ENCODE assay signal across 9 mouse cellular contexts in genomic region chr2:28751186-28751585, GRCm38 (mm10). TPM values are rescaled to one million over a fixed set of nuclear protein-coding genes. Genes with fewer than 3 reads are reported as not detected.
DNase-seq lines count a peak whose midpoint lies in the region; ATAC-seq and TF ChIP-seq lines count a peak whose summit lies in the region.
"Had no signal": no experiment of that assay in that cellular context is flagged by ENCODE, and none has a peak within 500 bp of the region (broad histone marks: within the 10 kb centered on the region; RNA-seq: fewer than 3 reads in every experiment).

No protein-coding gene starts in this region.

- TF ChIP-seq CTCF in kidney, postnatal 0 days (IDR thresholded peaks at IDR 0.05; ENCODE audit: low read depth): no peak
- no peak for TF ChIP-seq CTCF in intestine, postnatal 0 days (IDR thresholded peaks at IDR 0.05; ENCODE audit: low read depth)

- DNase-seq in kidney, postnatal 0 days (ENCODE audit: low spot score): peak; percentile 19
- no peak for DNase-seq in kidney, postnatal 14 days
- DNase-seq in embryonic facial prominence, embryonic 11.5 days (ENCODE audit: low spot score): peak; percentile 58
- no peak for DNase-seq in cerebellum, postnatal 36 days
- DNase-seq in frontal cortex, postnatal 14 days (ENCODE audit: low spot score in 2 of 2): no peak
- DNase-seq in left cerebral cortex, postnatal 25 days (ENCODE audit: low spot score in 2 of 2): no peak

- peaks cover 3% of the 10 kb centered on the region; the same call in 1 of the 2 replicates for H3K4me1 ChIP-seq in kidney, postnatal 0 days (replicated peaks; ENCODE audit: insufficient read depth, low read length)
- H3K4me1 ChIP-seq in embryonic facial prominence, embryonic 11.5 days (ENCODE audit: control insufficient read depth, insufficient read depth, low read length): peaks cover 2% of the 10 kb centered on the region; the same call in 1 of the 2 replicates
- H3K4me1 ChIP-seq in intestine, postnatal 0 days (replicated peaks; ENCODE audit: control insufficient read depth, insufficient read depth, low read length): no peaks in the 10 kb centered on the region
- H3K4me1 ChIP-seq in neural tube, embryonic 13.5 days (replicated peaks): peaks cover 44% of the 10 kb centered on the region

- H3K4me2 ChIP-seq in kidney, postnatal 0 days (ENCODE audit: low read length): peak overlapping the region; percentile 69
- H3K4me2 ChIP-seq in embryonic facial prominence, embryonic 11.5 days (ENCODE audit: low read depth, low read length): peak overlapping the region; percentile 65
- peak overlapping the region; percentile 69 for H3K4me2 ChIP-seq in intestine, postnatal 0 days (replicated peaks; ENCODE audit: low read depth)
- H3K4me2 ChIP-seq in neural tube, embryonic 13.5 days: peak overlapping the region; percentile 64

- H3K36me3 ChIP-seq in kidney, postnatal 0 days (ENCODE audit: insufficient read depth, low read length): no peaks in the 10 kb centered on the region
- H3K36me3 ChIP-seq in embryonic facial prominence, embryonic 11.5 days (replicated peaks; ENCODE audit: control insufficient read depth, insufficient read depth, low read depth, low read length): no peaks in the 10 kb centered on the region
- no peaks in the 10 kb centered on the region for H3K36me3 ChIP-seq in intestine, postnatal 0 days (ENCODE audit: control insufficient read depth, insufficient read depth)
- H3K36me3 ChIP-seq in neural tube, embryonic 13.5 days: no peaks in the 10 kb centered on the region
- H3K36me3 ChIP-seq: G1E had no signal

- intact Hi-C loops in left cerebral cortex, postnatal 25 days (cut with DNase I): no loop called here

- H3K27ac ChIP-seq in kidney, postnatal 0 days: no peak overlapping the region
- no peak overlapping the region for H3K27ac ChIP-seq in embryonic facial prominence, embryonic 11.5 days (replicated peaks; ENCODE audit: low read depth, low read length)
- H3K27ac ChIP-seq in intestine, postnatal 0 days (ENCODE audit: low read depth, low read length): no peak overlapping the region
- H3K27ac ChIP-seq in neural tube, embryonic 13.5 days (replicated peaks): no peak overlapping the region; the same call in 1 of the 2 replicates

- under 1% methylated on average over 17 of the region's 17 CpGs for WGBS in kidney, postnatal 0 days
- WGBS in embryonic facial prominence, embryonic 11.5 days: 2% methylated on average over 17 of the region's 17 CpGs
- 2% methylated on average over 17 of the region's 17 CpGs for WGBS in intestine, postnatal 0 days
- WGBS in neural tube, embryonic 13.5 days: 1% methylated on average over 17 of the region's 17 CpGs

- H3K4me3 ChIP-seq in kidney, postnatal 0 days (replicated peaks; ENCODE audit: low read depth, low read length): peak overlapping the region; percentile 31
- H3K4me3 ChIP-seq in embryonic facial prominence, embryonic 11.5 days (ENCODE audit: low read depth, low read length): peak overlapping the region; percentile 32
- peak overlapping the region; percentile 33 for H3K4me3 ChIP-seq in intestine, postnatal 0 days (ENCODE audit: low read depth, low read length)
- peak overlapping the region; percentile 36 for H3K4me3 ChIP-seq in neural tube, embryonic 13.5 days

- peak overlapping the region; percentile 35; the same call in 1 of the 2 replicates for H3K9ac ChIP-seq in kidney, postnatal 0 days (ENCODE audit: low read depth, low read length)
- H3K9ac ChIP-seq in embryonic facial prominence, embryonic 11.5 days (replicated peaks; ENCODE audit: low read length): peak overlapping the region; percentile 50
- 0 out of 2 replicates have a peak overlapping the region, but pooled peaks have one; percentile 4 for H3K9ac ChIP-seq in intestine, postnatal 0 days (ENCODE audit: low read depth, low read length)
- H3K9ac ChIP-seq in neural tube, embryonic 13.5 days: peak overlapping the region; percentile 58

- no peaks in the 10 kb centered on the region for H3K9me3 ChIP-seq in kidney, postnatal 0 days (replicated peaks; ENCODE audit: low read length)
- no peaks in the 10 kb centered on the region for H3K9me3 ChIP-seq in embryonic facial prominence, embryonic 11.5 days (replicated peaks; ENCODE audit: control insufficient read depth, low read length)
- H3K9me3 ChIP-seq in intestine, postnatal 0 days (ENCODE audit: control insufficient read depth): no peaks in the 10 kb centered on the region
- no peaks in the 10 kb centered on the region for H3K9me3 ChIP-seq in neural tube, embryonic 13.5 days
- H3K9me3 ChIP-seq: G1E had no signal

- no peak for ATAC-seq in kidney, postnatal 0 days (replicated peaks; ENCODE audit: low FRiP score, low read depth)
- ATAC-seq in embryonic facial prominence, embryonic 11.5 days (replicated peaks; ENCODE audit: insufficient number of reproducible peaks, low FRiP score, low TSS enrichment, low read depth): no peak
- no peak for ATAC-seq in intestine, postnatal 0 days
- no peak for ATAC-seq in neural tube, embryonic 13.5 days (ENCODE audit: low read depth)

- H3K27me3 ChIP-seq in kidney, postnatal 0 days (ENCODE audit: insufficient read depth, low read length): peaks cover 10% of the 10 kb centered on the region; the same call in 1 of the 2 replicates
- peaks cover 17% of the 10 kb centered on the region for H3K27me3 ChIP-seq in embryonic facial prominence, embryonic 11.5 days (ENCODE audit: control insufficient read depth, insufficient read depth, low read length)
- no peaks in the 10 kb centered on the region for H3K27me3 ChIP-seq in intestine, postnatal 0 days (replicated peaks; ENCODE audit: control insufficient read depth, insufficient read depth, low read length)
- peaks cover 68% of the 10 kb centered on the region for H3K27me3 ChIP-seq in neural tube, embryonic 13.5 days

RNA-seq across cellular contexts. Expression of gene Ak8, which starts 51.2 kb away (rescaled TPM):
- 1.2 and 1.3 TPM in 2 replicates for polyA plus RNA-seq in kidney, postnatal 0 days (2015; fragmentation: Nextera tagmentation; extraction: Ambion mirVana)
- polyA plus RNA-seq in embryonic facial prominence, embryonic 11.5 days (2014; fragmentation: Nextera tagmentation; extraction: Ambion mirVana): 0.75 and 0.97 TPM in 2 replicates
- polyA plus RNA-seq in intestine, postnatal 0 days (2015; fragmentation: Nextera tagmentation; extraction: Ambion mirVana): 0.16 TPM in 1 of 2 replicates, not detected in the other
- 0.50 and 0.73 TPM in 2 replicates for polyA plus RNA-seq in neural tube, embryonic 13.5 days (2015; fragmentation: Nextera tagmentation; extraction: Ambion mirVana)
- total RNA-seq in left cerebral cortex, postnatal 25 days (2021): 1 to 10 TPM in 1 of 2 experiments, under 1 TPM in 1; 0.89 to 1.7 TPM

RNA-seq across cellular contexts. Expression of gene Spaca9, which starts 51.7 kb away (rescaled TPM):
- polyA plus RNA-seq in kidney, postnatal 0 days (2015; fragmentation: Nextera tagmentation; extraction: Ambion mirVana): 2.0 and 2.5 TPM in 2 replicates
- 1.4 and 2.1 TPM in 2 replicates for polyA plus RNA-seq in embryonic facial prominence, embryonic 11.5 days (2014; fragmentation: Nextera tagmentation; extraction: Ambion mirVana)
- 0.60 and 0.86 TPM in 2 replicates for polyA plus RNA-seq in intestine, postnatal 0 days (2015; fragmentation: Nextera tagmentation; extraction: Ambion mirVana)
- 0.64 and 0.85 TPM in 2 replicates for polyA plus RNA-seq in neural tube, embryonic 13.5 days (2015; fragmentation: Nextera tagmentation; extraction: Ambion mirVana)
- not detected for total RNA-seq in left cerebral cortex, postnatal 25 days (2021)

Comparison
In these comparisons a context has a peak if more than half of its experiments do, and no peak if none do; other contexts are left out.
1. DNase-seq: peak in kidney, postnatal 0 days (single experiment) and embryonic facial prominence, embryonic 11.5 days (single experiment); none in kidney, postnatal 14 days (single experiment), cerebellum, postnatal 36 days (0 of 2), frontal cortex, postnatal 14 days (0 of 2) and left cerebral cortex, postnatal 25 days (0 of 2).
2. H3K9ac ChIP-seq: peak in every context shown above with its lines; median percentile 58 in neural tube, embryonic 13.5 days; 50 in embryonic facial prominence, embryonic 11.5 days; 35 in kidney, postnatal 0 days; 4 in intestine, postnatal 0 days.
3. Peak in every context shown above with its lines, with median percentiles within 50 percentile points of each other: H3K4me2 ChIP-seq and H3K4me3 ChIP-seq.